Mouse (Mus musculus): Measurements from ENCODE around the gene Ntn1. TPM values are rescaled to one million over a fixed set of nuclear protein-coding genes. Genes with fewer than 3 reads are reported as not detected.

Ntn1 gene
- total RNA-seq, 2 experiments from 2014 or later = 10.3 TPM

DNA sequence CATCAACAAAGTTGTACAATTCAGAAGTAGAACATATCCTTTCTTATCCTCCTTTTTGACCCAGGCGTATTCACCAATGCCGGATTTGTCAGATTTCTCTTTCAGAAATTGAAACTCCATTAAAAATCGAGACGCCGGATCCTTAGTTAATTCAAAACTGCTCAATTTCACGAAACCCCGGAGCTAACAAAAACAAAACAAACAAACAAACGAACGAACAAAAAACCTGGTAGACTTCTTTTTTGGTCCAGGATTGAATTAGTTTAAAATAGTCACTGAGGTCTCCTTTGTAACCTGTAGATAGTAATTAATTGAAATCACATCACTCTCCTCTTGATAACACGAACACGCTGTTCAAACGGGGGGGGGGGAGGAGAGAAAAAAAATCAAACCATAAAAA, 16.5 kb downstream of the Ntn1 start:
- DNase-seq = no peak

GRCm38 (mm10) chr11:68383519-68383918, 17.1 kb downstream of the Ntn1 start:
- DNase-seq = no peak

GRCm38 (mm10) chr11:68381833-68382232, 18.8 kb downstream of the Ntn1 start:
- no peak for DNase-seq

DNA sequence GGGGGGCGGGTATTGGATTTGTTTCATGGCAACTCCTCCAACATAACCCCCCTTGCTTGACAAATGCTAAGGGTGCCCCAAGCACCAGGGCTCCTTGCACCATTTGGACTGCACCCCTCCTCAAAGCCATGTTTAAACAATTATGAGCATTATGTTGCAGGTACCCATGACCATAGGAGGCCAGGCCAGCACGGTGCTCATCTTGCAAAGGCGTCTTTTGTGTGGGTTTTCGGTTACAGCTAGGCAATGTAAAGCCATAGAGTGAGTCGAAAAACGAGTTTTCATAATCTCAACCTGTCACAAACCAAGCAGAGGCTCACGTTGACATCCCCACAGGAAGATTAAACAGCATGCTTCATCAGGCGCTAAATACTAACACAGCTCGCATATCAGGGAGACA, 19.3 kb downstream of the Ntn1 start:
- DNase-seq = no peak

GRCm38 (mm10) chr11:68378946-68379764, 21.5 kb downstream of the Ntn1 start:
- peak in 1 of 2 experiments; percentile 7 for DNase-seq

DNA sequence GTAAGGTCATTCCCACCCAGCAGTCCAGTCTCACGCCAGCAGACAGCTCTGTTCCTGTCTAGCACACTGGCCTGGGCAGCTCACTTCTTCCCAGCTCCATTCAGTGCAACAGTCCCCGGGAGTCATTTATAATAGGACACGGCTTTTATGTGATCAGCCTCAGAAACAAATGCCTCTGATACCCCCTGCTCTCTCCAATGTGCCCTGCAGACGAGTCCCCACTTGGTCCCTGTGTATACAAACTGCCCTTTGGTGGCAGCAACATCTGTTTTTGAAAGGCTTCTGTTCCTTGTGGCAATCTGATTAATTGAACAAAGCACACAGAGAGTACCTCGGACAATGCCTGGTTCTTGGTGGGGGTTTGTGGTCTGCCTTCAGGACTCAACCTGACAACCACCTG, 22.2 kb downstream of the Ntn1 start:
- DNase-seq = no peak

DNA sequence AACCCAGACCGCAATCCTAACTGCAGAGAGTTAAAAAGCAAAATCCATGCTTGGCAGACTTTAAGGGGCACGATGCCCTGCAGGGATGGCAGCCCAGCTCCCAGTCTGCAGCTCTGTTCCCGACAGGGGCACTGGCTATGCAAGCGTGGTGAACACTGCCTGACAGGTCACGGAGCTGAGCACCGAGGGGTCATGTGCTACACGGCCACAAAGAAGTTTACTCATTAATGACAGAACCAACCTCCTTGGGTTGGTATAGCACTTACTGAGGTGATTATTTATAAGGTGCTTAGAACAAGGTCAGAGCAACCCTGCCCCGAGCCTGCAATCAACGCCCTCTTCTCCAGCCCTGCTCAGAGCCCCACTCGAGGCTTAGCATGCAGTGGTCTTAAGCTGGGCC, 27.5 kb downstream of the Ntn1 start:
- DNase-seq = no peak

DNA sequence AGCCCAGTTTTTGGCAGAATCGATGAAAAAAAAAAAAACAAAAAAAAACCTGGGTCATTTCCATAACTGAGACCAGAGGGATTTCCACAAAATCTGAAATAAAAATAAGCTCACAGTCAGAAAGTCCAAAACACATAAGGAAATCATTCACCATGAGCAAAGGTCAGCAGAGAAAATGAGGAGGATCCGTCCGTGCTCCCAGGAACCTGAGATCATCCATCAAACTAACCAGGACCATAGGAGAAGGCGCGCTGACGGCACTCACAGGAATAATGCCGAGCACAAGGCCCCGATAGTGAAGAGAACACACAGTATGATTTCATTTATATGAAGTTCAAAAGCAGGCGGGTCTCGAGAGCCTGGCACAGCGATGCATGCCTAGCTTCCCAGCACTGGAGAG, 29.0 kb downstream of the Ntn1 start:
- DNase-seq = no peak

- no peak for DNase-seq
These were observed 43.7 kb downstream of the Ntn1 start for GRCm38 (mm10) chr11:68356901-68357300.

DNA sequence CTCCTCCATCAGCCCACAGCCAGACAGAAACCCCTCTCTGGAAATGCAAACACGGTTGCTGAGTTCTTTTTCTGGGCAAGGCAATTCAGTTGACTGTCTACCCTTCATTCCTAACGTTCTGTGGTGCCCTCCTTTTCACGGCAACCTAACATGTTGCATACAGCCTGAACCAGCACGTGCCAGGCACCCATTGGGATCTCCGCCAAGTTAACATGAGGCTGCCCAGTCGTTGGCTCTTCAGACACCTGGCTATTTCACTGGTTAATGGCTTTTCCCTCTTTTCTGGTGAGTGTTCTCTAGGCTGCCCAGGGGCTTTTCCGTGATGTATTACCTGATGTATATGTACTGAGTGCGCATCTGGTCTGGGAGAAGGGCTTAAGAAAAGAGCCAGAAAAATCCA, 45.1 kb downstream of the Ntn1 start:
- DNase-seq = no peak

DNA sequence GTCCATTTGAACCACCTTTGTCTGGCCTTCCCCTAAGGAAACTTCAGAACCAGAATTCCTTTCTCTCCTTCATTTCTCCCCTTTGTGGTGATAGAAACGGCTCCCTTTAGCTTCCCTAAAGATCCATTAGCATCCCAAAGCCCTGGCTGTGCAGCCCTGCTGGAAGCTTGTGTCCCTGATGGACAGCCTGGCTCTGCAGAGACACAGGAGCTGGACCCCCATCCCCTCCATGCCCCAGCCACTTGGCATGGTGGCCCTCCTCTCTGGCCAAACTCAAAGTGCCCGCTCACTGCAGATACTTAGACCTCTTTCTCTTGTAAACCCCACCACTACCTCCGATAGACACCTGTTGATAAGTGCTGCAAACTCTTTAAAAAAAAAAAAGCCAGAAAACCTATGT, 45.8 kb downstream of the Ntn1 start:
- DNase-seq = no peak

DNA sequence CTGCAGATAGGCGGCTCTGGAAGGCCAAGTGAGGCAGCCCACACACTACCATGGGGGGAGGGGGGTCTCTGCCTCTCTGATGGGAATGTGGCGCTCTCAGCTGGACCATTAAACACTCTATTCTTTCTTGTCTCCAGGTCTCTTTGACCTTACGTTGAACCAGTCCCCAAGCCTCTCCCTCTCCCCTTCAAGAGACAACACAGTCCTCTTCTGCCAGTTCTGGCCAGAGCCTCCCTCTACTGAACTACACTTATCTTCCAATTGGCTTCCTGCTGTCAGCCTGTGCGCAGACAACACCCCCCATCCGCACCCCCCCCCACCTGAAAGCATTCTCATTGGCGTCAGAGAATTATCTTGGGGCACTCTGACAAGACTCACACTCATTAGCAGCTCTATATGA, 48.4 kb downstream of the Ntn1 start:
- DNase-seq = no peak

- no peak for DNase-seq
These were observed 51.8 kb downstream of the Ntn1 start for GRCm38 (mm10) chr11:68348851-68349250.

DNA sequence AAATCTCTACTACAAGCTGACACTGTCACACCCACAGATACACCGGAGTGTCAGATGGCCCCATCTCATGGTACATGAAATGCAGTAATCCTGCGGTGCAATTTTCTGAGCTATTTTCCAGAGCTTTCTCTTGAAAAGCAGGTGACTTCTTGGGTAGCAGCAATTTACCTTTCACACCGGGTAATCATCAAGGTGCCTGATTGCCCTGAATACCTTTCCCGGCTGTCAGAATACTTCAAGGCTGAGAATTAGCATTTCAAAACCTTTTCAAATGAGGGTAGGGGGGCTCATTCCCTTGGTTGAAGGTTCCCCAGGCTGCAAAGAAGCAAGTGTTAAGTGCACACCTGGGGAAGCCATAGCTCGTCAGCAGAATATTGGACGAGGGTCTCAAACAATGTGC, 52.5 kb downstream of the Ntn1 start:
- no peak for DNase-seq

GRCm38 (mm10) chr11:68347508-68347907, 53.1 kb downstream of the Ntn1 start:
- no peak for DNase-seq

GRCm38 (mm10) chr11:68346099-68346498, 54.5 kb downstream of the Ntn1 start:
- no peak for DNase-seq

GRCm38 (mm10) chr11:68344221-68344620, 56.4 kb downstream of the Ntn1 start:
- no peak for DNase-seq

- no peak for DNase-seq
These were observed 57.9 kb downstream of the Ntn1 start for GRCm38 (mm10) chr11:68342761-68343160.

- no peak for DNase-seq
These were observed 58.6 kb downstream of the Ntn1 start for GRCm38 (mm10) chr11:68342003-68342400.

GRCm38 (mm10) chr11:68341111-68342002, 59.3 kb downstream of the Ntn1 start:
- peak in 1 of 2 experiments; percentile 26 for DNase-seq

GRCm38 (mm10) chr11:68340366-68340765, 60.3 kb downstream of the Ntn1 start:
- DNase-seq = no peak

DNA sequence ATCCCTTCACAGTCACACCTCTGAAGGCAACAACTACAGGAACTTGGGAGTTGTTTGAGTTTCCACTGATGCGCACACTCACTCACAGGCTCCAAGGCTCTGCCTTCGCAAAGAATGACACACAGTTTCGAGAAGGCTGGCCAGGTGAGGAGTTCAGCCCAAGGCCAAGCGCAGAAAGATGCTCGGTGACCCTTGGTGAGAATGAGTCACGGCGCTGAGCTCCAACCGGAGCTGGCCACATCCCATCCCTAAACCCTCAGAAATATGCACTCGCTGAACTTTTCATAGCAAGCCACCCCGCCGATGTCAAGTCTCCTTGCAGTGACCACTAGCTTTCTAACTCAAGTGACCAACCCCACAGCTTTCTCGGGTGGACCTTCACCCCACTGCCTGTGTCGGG, 60.8 kb downstream of the Ntn1 start:
- DNase-seq = no peak

DNA sequence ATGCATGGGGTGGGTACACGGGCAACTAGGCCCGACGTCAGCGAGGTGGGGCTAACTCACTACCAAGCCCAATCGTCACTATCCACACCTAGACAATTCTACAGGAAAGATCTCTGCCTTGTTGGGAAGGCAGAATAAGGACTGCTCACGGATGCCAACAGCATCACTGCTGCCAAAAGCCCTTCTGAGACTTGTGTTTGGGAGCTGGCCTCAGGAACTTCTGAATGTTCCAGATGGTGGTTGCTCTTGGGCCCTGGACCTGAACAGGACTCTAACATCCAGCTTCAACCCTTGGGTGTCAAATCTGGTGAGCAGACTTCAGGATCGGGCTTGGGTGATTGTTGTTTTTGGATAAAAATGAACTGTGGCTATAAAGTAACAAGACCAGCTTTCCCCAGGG, 61.3 kb downstream of the Ntn1 start:
- DNase-seq = no peak

Measured in adrenal gland, postnatal 36 days (tissue).